Mouse (Mus musculus) spleen, adult 2 months (tissue): ENCODE measurements at regions not wholly inside any gene's neighbourhood (a gene's known extent, or its start where the extent isn't known, plus 50 kb on each side); places are given as distances from the start of the nearest gene placed in this dataset.

ENCODE experiments used
- CTCF ChIP-seq: fragments of 200-500 bp; IDR thresholded peaks from 2 replicates; pipeline ENCODE4 v1.5.1; 2011; ENCODE audit warnings: mild to moderate bottlenecking, inconsistent platforms; ENCODE audit not compliant: insufficient read depth, insufficient read length, insufficient replicate concordance; ENCODE audit errors: extremely low read depth
- POLR2A ChIP-seq: fragments of 200-500 bp; IDR thresholded peaks from 2 replicates; pipeline ENCODE4 v1.6.1; 2011; ENCODE audit warnings: low read depth, low read length, inconsistent platforms

- TF ChIP-seq POLR2A (no peak), CTCF (no peak)
These were observed 273.9 kb downstream of the Tshz3 start for GRCm38 (mm10) chr7:36971772-36972171.
